Mouse (Mus musculus) ES-Bruce4 (cell line): Measurements from ENCODE around the gene Slc22a13.

ENCODE experiments used
- CTCF ChIP-seq: IDR thresholded peaks from one replicate; pipeline ENCODE4 v1.8.1; 2011; ENCODE audit warnings: low read depth, low read length
- EP300 ChIP-seq: IDR thresholded peaks from 2 replicates; pipeline ENCODE4 v1.6.1; 2011; ENCODE audit warnings: low read depth, low read length; ENCODE audit not compliant: insufficient read depth
- POLR2A ChIP-seq: IDR thresholded peaks from one replicate; pipeline ENCODE4 v1.8.1; 2011; ENCODE audit warnings: low read length; ENCODE audit not compliant: insufficient read depth

DNA sequence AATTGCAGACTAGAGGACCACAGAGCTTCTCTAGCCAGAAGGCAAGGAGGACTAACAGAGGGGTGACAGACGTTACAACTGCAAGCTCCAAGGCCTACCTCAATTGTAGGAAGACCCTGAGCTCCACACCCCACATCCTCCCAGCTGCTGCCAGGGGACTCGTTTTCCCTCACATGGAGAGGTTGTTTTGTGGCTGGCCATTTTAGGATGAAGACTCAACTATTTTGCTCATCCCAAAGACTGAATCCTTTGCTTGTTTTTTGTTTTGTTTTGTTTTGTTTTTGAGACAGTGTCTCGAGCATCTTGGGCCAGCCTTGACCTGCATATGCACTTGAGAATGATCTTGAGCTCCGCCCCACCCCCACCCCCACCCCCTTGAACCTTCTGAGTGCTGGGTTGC is 50.0 kb downstream of the Slc22a13 start, which contains the start of gene Gm47289:
- TF ChIP-seq CTCF (no peak), POLR2A (no peak), EP300 (no peak)
